Mouse (Mus musculus): ENCODE measurements at regions not wholly inside any gene's neighbourhood (a gene's known extent, or its start where the extent isn't known, plus 50 kb on each side); places are given as distances from the start of the nearest gene placed in this dataset.

DNA sequence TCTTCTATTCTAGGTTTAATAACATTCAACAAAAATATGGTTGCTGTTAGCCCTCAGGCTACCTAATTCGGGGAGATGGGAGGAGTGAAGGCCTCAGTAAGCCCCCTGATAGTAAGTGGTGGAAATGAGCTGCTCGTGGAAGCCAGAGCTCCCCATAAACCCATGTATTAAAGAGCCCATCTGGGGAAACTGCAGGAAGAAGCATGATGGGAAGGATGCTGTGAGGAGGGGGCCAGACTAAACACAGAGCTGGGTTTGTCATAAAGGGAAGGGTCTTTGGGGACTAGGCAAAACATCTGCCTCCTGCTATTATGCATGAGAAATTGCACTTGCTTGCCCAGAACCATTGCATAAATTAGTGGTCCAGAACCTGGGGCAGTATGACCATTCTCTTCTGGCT, 369.3 kb downstream of the Tns1 start:
- Histone ChIP-seq H3K36me3 (ENCODE audit: control insufficient read depth, insufficient read depth) (no peaks in the 10 kb centered on the region), H3K27me3 (replicated peaks; ENCODE audit: control insufficient read depth, insufficient read depth, low read length) (no peaks in the 10 kb centered on the region), H3K9me3 (ENCODE audit: control insufficient read depth, low read length) (no peaks in the 10 kb centered on the region), H3K4me1 (replicated peaks; ENCODE audit: control insufficient read depth, insufficient read depth, low read length) (no peaks in the 10 kb centered on the region), H3K4me2 (ENCODE audit: low read length) (no peak overlapping the region), H3K27ac (ENCODE audit: low read length) (no peak overlapping the region), H3K4me3 (replicated peaks; ENCODE audit: low read length) (no peak overlapping the region), H3K9ac (replicated peaks; ENCODE audit: low read depth, low read length) (no peak overlapping the region)
- 70% methylated on average over 2 of the region's 2 CpGs for WGBS
- no peak for ATAC-seq

DNA sequence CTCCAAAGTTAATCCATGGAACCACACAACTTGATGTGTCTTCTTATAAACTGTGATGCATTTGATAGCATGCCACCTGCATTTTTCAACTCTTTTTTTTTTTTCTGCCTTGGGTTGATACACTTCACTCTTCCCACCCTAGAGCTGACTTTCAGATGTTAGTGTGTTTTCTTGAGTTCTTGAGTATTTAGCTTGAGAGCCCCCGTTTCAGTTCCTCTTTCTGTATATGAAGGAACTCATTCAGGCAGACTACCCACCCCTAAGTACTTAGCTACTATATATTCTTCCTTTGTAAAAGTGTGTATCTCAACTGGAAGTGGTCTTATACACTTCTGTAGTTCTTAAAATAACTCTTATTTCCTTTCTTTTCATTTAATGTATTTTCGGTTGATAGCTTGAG, 371.1 kb downstream of the Tns1 start:
- no peaks in the 10 kb centered on the region for H3K27me3 ChIP-seq (replicated peaks; ENCODE audit: control insufficient read depth, insufficient read depth, low read length)
- H3K4me3 ChIP-seq (replicated peaks; ENCODE audit: low read length), result no peak overlapping the region
- no peaks in the 10 kb centered on the region for H3K9me3 ChIP-seq (ENCODE audit: control insufficient read depth, low read length)
- no peak overlapping the region for H3K9ac ChIP-seq (replicated peaks; ENCODE audit: low read depth, low read length)
- ATAC-seq, result no peak
- no peak overlapping the region for H3K27ac ChIP-seq (ENCODE audit: low read length)
- no peaks in the 10 kb centered on the region for H3K4me1 ChIP-seq (replicated peaks; ENCODE audit: control insufficient read depth, insufficient read depth, low read length)
- H3K4me2 ChIP-seq (ENCODE audit: low read length), result no peak overlapping the region
- 88% methylated on average over 2 of the region's 2 CpGs for WGBS
- H3K36me3 ChIP-seq (ENCODE audit: control insufficient read depth, insufficient read depth), result no peaks in the 10 kb centered on the region

DNA sequence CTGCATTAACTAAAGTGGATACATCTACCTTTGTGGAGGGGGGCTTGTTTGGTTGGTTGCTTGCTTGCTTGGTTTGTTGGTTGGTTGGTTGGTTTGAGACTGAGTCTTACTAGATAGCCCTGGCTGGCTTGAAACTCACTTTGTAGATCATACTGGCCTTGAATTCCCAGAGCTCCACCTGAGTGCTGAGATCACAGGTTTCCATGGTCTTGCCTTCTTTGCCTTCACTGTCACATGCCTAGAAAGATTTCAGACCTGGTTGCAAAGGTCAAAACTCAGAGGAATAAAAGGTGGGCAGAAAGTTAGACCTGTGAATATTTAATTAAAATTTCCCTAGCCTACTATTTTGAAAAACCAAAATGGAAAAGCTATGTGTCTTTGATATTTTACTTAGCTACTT, 375.5 kb downstream of the Tns1 start:
- no peaks in the 10 kb centered on the region for H3K36me3 ChIP-seq (ENCODE audit: control insufficient read depth, insufficient read depth)
- no peak overlapping the region for H3K27ac ChIP-seq (ENCODE audit: low read length)
- no peaks in the 10 kb centered on the region for H3K9me3 ChIP-seq (ENCODE audit: control insufficient read depth, low read length)
- ATAC-seq, result no peak
- H3K27me3 ChIP-seq (replicated peaks; ENCODE audit: control insufficient read depth, insufficient read depth, low read length), result no peaks in the 10 kb centered on the region
- H3K4me1 ChIP-seq (replicated peaks; ENCODE audit: control insufficient read depth, insufficient read depth, low read length), result peaks cover 10% of the 10 kb centered on the region
- no peak overlapping the region for H3K4me3 ChIP-seq (replicated peaks; ENCODE audit: low read length)
- no peak overlapping the region for H3K4me2 ChIP-seq (ENCODE audit: low read length)
- H3K9ac ChIP-seq (replicated peaks; ENCODE audit: low read depth, low read length), result no peak overlapping the region

DNA sequence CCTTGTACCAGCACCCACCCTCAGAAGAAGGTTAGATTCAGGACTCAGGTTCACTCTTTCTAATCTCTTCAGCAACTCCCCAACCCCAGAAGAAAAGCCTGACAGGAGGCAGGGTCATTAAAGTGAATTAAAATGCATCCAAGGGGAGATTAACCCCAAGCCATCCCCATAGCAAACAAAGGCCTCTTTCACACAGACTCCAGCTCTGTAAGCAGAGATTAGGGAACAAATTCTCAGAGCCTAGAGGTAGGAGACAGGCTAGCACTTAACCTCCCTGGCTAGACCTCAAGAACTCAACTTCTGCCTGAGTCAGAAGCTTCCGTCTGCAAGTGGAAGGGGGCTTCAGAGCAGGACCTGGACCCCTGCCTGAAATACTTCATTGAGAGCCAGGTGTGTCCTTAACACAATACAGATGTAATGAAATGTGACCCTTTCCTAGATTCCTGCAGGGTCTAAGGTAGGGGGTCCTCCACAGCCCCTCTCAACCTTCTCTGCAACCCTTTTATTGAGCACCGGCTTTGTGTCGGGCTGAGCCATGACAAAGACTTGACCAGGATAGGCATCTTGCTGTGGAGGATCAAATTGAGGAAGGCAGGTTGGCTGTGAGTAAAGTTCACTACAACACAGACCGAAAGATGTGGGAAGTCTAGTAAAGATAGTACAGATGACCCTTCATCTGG, 379.6 kb downstream of the Tns1 start:
- H3K4me2 ChIP-seq (ENCODE audit: low read length), result no peak overlapping the region
- H3K4me3 ChIP-seq (replicated peaks; ENCODE audit: low read length), result no peak overlapping the region
- no peaks in the 10 kb centered on the region for H3K27me3 ChIP-seq (replicated peaks; ENCODE audit: control insufficient read depth, insufficient read depth, low read length)
- no peaks in the 10 kb centered on the region for H3K36me3 ChIP-seq (ENCODE audit: control insufficient read depth, insufficient read depth)
- H3K4me1 ChIP-seq (replicated peaks; ENCODE audit: control insufficient read depth, insufficient read depth, low read length), result peaks cover 11% of the 10 kb centered on the region
- peak overlapping the region; percentile 14; the same call in 1 of the 2 replicates for H3K27ac ChIP-seq (ENCODE audit: low read length)
- 28% methylated on average over 4 of the region's 4 CpGs for WGBS
- H3K9ac ChIP-seq (replicated peaks; ENCODE audit: low read depth, low read length), result no peak overlapping the region
- ATAC-seq, result peak; percentile 59
- H3K9me3 ChIP-seq (ENCODE audit: control insufficient read depth, low read length), result no peaks in the 10 kb centered on the region

DNA sequence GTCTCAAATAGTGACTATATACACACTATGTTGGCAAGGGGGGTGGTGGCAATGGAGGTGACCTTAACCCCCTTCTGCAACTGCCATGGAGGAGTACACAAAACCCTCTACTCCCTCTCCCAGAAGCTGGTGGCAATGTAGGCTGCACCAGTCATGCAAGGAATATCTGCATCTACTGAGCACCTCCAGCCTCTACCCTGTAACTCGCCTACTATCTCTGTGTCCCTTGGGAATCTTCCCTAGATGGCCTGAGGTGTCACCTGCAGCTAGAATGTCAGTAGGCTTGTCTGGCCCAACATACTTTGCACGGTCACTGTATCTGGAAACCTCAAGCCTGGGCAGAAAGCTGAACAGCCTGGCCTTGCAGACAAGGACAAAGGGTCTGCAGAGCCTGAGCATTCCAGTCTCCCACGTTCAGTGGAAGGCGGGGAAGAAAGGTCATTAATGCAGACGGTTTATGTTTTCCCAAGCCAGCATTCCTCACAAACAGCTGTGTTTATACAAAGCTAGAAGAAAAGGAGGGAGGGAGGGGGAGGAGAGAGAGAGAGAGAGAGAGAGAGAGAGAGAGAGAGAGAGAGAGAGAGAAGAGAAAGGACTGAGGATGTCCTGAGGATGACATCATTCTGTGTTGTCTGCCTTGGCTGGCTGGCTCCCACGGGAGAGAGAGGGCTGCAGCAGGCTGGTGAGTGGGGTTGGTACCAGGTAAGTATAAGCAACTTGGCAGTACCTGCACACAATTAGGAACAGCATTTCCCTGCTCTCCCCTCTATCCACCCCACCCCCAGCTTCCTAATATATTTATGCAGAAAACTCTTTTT, 380.3 kb downstream of the Tns1 start:
- 12% methylated on average over 6 of the region's 6 CpGs for WGBS
- Histone ChIP-seq H3K36me3 (ENCODE audit: control insufficient read depth, insufficient read depth) (no peaks in the 10 kb centered on the region), H3K27me3 (replicated peaks; ENCODE audit: control insufficient read depth, insufficient read depth, low read length) (no peaks in the 10 kb centered on the region), H3K4me3 (replicated peaks; ENCODE audit: low read length) (no peak overlapping the region), H3K4me2 (ENCODE audit: low read length) (no peak overlapping the region), H3K27ac (ENCODE audit: low read length) (peak overlapping the region; percentile 68), H3K9me3 (ENCODE audit: control insufficient read depth, low read length) (no peaks in the 10 kb centered on the region), H3K9ac (replicated peaks; ENCODE audit: low read depth, low read length) (no peak overlapping the region), H3K4me1 (replicated peaks; ENCODE audit: control insufficient read depth, insufficient read depth, low read length) (peaks cover 11% of the 10 kb centered on the region)
- ATAC-seq, result peak; percentile 93

DNA sequence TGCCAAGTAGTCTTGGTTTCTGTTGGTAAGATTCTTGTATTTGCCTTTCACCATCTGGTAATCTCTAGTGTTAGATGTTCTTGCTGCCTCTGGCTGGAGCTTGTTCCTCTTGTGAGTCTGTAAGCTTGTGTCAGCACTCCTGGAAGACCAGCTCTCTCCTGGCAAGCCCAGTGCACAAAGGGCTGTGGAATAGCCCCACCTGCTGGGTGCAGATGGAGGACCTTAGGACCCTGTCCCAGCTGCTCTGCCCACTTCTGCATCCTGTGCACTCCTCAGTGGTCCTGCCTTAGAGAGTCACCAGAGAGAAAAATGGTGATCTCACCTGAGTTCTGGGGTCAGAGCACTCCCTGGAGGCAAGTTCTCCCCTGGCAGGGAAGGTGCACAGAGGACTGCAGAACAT, 387.2 kb downstream of the Tns1 start:
- Histone ChIP-seq H3K36me3 (ENCODE audit: control insufficient read depth, insufficient read depth) (no peaks in the 10 kb centered on the region), H3K27ac (ENCODE audit: low read length) (no peak overlapping the region), H3K4me3 (replicated peaks; ENCODE audit: low read length) (no peak overlapping the region), H3K9me3 (ENCODE audit: control insufficient read depth, low read length) (no peaks in the 10 kb centered on the region), H3K9ac (replicated peaks; ENCODE audit: low read depth, low read length) (no peak overlapping the region), H3K4me1 (replicated peaks; ENCODE audit: control insufficient read depth, insufficient read depth, low read length) (no peaks in the 10 kb centered on the region), H3K4me2 (ENCODE audit: low read length) (no peak overlapping the region), H3K27me3 (replicated peaks; ENCODE audit: control insufficient read depth, insufficient read depth, low read length) (no peaks in the 10 kb centered on the region)
- no peak for ATAC-seq

DNA sequence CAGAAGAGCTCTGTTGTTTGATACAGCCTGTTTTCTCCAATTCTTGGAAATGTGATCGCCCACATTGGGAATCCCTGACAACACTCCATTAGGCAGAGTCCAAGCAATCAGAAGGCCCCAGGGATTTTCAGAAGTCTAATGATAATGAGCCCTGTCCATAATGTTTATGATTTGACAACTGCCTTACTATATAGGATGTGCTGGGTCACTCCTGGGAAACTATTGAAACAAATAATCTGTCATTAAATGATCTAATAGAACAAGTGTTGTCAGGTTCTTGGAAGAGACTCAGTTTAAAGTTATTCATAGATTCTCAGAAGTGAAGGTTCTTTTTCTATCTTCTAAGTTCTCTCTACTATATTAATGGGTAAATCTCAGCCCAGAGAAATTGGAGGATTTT, 395.9 kb downstream of the Tns1 start:
- Histone ChIP-seq H3K4me2 (ENCODE audit: low read length) (no peak overlapping the region), H3K36me3 (ENCODE audit: control insufficient read depth, insufficient read depth) (no peaks in the 10 kb centered on the region), H3K4me3 (replicated peaks; ENCODE audit: low read length) (no peak overlapping the region), H3K4me1 (replicated peaks; ENCODE audit: control insufficient read depth, insufficient read depth, low read length) (no peaks in the 10 kb centered on the region), H3K27ac (ENCODE audit: low read length) (no peak overlapping the region), H3K9ac (replicated peaks; ENCODE audit: low read depth, low read length) (no peak overlapping the region), H3K27me3 (replicated peaks; ENCODE audit: control insufficient read depth, insufficient read depth, low read length) (no peaks in the 10 kb centered on the region), H3K9me3 (ENCODE audit: control insufficient read depth, low read length) (no peaks in the 10 kb centered on the region)
- no peak for ATAC-seq
- WGBS, result 93% methylated on average over 1 of the region's 1 CpGs

DNA sequence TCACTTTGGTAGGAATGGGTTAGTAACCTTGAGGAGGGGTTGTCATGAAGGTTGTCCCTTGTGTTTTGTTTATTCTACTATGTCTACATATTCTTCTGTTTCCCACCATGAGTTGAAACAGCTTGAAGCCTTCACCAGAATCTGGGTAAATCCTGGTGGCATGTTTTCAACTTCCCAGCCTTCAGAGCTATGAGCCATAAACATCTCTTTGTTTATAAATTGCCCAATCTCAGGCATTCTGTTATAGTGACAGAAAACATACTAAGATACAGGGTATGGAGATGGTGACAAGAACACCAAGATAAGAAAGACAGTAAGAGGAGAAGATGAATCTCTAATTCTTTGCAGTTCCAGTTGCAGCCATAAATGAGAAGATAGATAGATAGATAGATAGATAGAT, 396.5 kb downstream of the Tns1 start:
- H3K9me3 ChIP-seq (ENCODE audit: control insufficient read depth, low read length), result no peaks in the 10 kb centered on the region
- no peak overlapping the region for H3K27ac ChIP-seq (ENCODE audit: low read length)
- no peaks in the 10 kb centered on the region for H3K27me3 ChIP-seq (replicated peaks; ENCODE audit: control insufficient read depth, insufficient read depth, low read length)
- no peak overlapping the region for H3K4me2 ChIP-seq (ENCODE audit: low read length)
- H3K36me3 ChIP-seq (ENCODE audit: control insufficient read depth, insufficient read depth), result no peaks in the 10 kb centered on the region
- H3K4me3 ChIP-seq (replicated peaks; ENCODE audit: low read length), result no peak overlapping the region
- no peak for ATAC-seq
- no peaks in the 10 kb centered on the region for H3K4me1 ChIP-seq (replicated peaks; ENCODE audit: control insufficient read depth, insufficient read depth, low read length)
- H3K9ac ChIP-seq (replicated peaks; ENCODE audit: low read depth, low read length), result no peak overlapping the region

DNA sequence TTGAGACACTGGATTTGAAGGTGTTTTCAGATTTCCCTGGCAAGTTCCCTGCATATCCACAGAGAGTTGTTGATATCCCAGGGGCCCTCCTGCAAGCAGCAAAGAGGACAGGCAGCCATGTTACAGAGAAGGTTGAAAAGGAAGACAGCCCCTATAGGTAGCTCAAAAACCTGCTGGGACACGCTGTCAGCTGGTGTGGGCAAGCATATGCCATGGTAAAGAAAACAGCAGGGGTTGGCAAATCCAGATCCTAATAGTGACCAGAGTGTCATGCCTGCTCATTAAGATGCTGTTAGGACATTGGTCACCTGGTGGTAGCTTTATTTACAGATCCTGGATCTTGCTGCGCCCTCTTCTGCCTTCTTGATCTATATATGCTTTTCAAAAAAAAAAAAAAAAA, 397.6 kb downstream of the Tns1 start:
- Histone ChIP-seq H3K4me1 (replicated peaks; ENCODE audit: control insufficient read depth, insufficient read depth, low read length) (no peaks in the 10 kb centered on the region), H3K4me3 (replicated peaks; ENCODE audit: low read length) (no peak overlapping the region), H3K9me3 (ENCODE audit: control insufficient read depth, low read length) (no peaks in the 10 kb centered on the region), H3K36me3 (ENCODE audit: control insufficient read depth, insufficient read depth) (no peaks in the 10 kb centered on the region), H3K4me2 (ENCODE audit: low read length) (no peak overlapping the region), H3K27me3 (replicated peaks; ENCODE audit: control insufficient read depth, insufficient read depth, low read length) (no peaks in the 10 kb centered on the region), H3K27ac (ENCODE audit: low read length) (no peak overlapping the region), H3K9ac (replicated peaks; ENCODE audit: low read depth, low read length) (no peak overlapping the region)
- no peak for ATAC-seq
- 88% methylated on average over 2 of the region's 2 CpGs for WGBS
